Mouse (Mus musculus): ENCODE data around the gene Gm2000. TPM values are rescaled to one million over a fixed set of nuclear protein-coding genes. Genes with fewer than 3 reads are reported as not detected.

Gene Gm2000
- polyA plus RNA-seq, 1 experiment from 2014 or later, result 146 TPM

DNA sequence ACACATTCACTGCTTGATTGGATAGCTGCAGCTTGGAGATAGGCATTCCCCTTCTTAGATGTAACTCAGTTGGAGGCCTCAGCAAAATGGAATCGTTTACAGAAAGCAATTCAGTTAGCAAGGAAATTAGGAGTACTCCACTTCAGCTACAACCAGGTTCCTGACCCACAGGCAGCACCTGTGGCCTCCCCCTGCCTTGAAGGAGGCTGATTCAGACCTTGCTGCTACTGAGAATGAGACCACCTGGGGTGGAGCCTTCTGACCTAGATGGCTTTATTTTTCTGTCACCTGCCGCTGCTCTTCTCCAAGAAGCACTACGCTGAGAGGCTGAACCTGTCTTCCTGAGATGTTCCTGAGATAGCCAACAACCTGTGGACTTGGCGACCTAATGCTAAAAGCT lies 42.7 kb downstream of the Gm2000 start:
- no peak overlapping the region for H3K27ac ChIP-seq
- WGBS (ENCODE audit: missing documents), result 70% methylated on average over 4 of the region's 4 CpGs
- H3K79me2 ChIP-seq (ENCODE audit: inconsistent target), result no peaks in the 10 kb centered on the region
- no peak overlapping the region for H3K4me3 ChIP-seq (ENCODE audit: inconsistent target)
- no peaks in the 10 kb centered on the region for H3K36me3 ChIP-seq (ENCODE audit: inconsistent target)

Other genes starting within 250 kb of the Gm2000 start
- gene Fam163a, start 161.0 kb upstream of the Gm2000 start, polyA plus RNA-seq (2018), result not detected in 3 replicates
- gene Tdrd5, start 62.4 kb upstream of the Gm2000 start, polyA plus RNA-seq (2018), result not detected in 3 replicates
- not detected in 3 replicates for gene Nphs2, start 55.3 kb upstream of the Gm2000 start, polyA plus RNA-seq (2018)
- 0.27 to 0.30 TPM in 2 of 3 replicates, not detected in the other for gene Axdnd1, start 55.1 kb downstream of the Gm2000 start, polyA plus RNA-seq (2018)
- gene Soat1, start 108.3 kb downstream of the Gm2000 start, polyA plus RNA-seq (2018), result 326 to 439 TPM (median 351 TPM) in 3 replicates
- 1.9 to 4.4 TPM (median 3.8 TPM) in 3 replicates for gene Gm10031, start 158.0 kb downstream of the Gm2000 start, polyA plus RNA-seq (2018)
- 11.1 to 17.5 TPM (median 16.3 TPM) in 3 replicates for gene Abl2, start 192.7 kb downstream of the Gm2000 start, polyA plus RNA-seq (2018)

All from macrophage (primary cell).